Mouse (Mus musculus) embryonic facial prominence, embryonic 10.5 days (tissue): ENCODE measurements at regions not wholly inside any gene's neighbourhood (a gene's known extent, or its start where the extent isn't known, plus 50 kb on each side); places are given as distances from the start of the nearest gene placed in this dataset.

Source experiments
- DNase-seq: peaks from one replicate; pipeline ENCODE4 v3.0.0-alpha.2; 2017; ENCODE audit warnings: low spot score
- H3K27ac ChIP-seq: fragments of 300-500 bp; sonication (generic); replicated peaks from 2 replicates; pipeline ENCODE4 v1.5.1; 2016; ENCODE audit warnings: mild to moderate bottlenecking
- H3K27me3 ChIP-seq: fragments of 300-500 bp; sonication (generic); replicated peaks from 2 replicates; pipeline ENCODE4 v1.6.1; 2016; ENCODE audit warnings: low read depth, mild to moderate bottlenecking; ENCODE audit not compliant: poor library complexity, severe bottlenecking
- H3K36me3 ChIP-seq: fragments of 300-500 bp; sonication (generic); replicated peaks from 2 replicates; pipeline ENCODE4 v1.6.1; 2016; ENCODE audit warnings: mild to moderate bottlenecking, moderate library complexity
- H3K4me1 ChIP-seq: fragments of 300-500 bp; sonication (generic); 2 replicates; pipeline ENCODE4 v1.6.1; 2016
- H3K4me3 ChIP-seq: fragments of 300-500 bp; sonication (generic); 2 replicates; pipeline ENCODE4 v1.5.1; 2016; ENCODE audit warnings: mild to moderate bottlenecking, moderate library complexity
- H3K9me3 ChIP-seq: fragments of 300-500 bp; sonication (generic); 2 replicates; pipeline ENCODE4 v1.6.1; 2016; ENCODE audit warnings: mild to moderate bottlenecking
- WGBS: fragments of 180-500 bp; shearing (Covaris S2); methylation state at CpG from one replicate; pipeline ENCODE4 v1.1.7; 2016; 5-methylcytosine and 5-hydroxymethylcytosine counted together

- H3K9me3 ChIP-seq, result no peaks in the 10 kb centered on the region
- WGBS, result 63% methylated on average over 3 of the region's 3 CpGs
- H3K4me3 ChIP-seq, result no peak overlapping the region
- peaks cover 5% of the 10 kb centered on the region for H3K4me1 ChIP-seq
- H3K36me3 ChIP-seq, result no peaks in the 10 kb centered on the region
- DNase-seq, result no peak
- H3K27me3 ChIP-seq, result no peaks in the 10 kb centered on the region
- H3K27ac ChIP-seq, result no peak overlapping the region
Measured at GRCm38 (mm10) chr12:25365600-25366267, 268.8 kb upstream of the Id2 start.

GRCm38 (mm10) chr12:25364966-25365568 is 268.1 kb upstream of the Id2 start:
- no peak for DNase-seq

GRCm38 (mm10) chr12:25363839-25364238 is 266.9 kb upstream of the Id2 start:
- WGBS, result 93% methylated on average over 9 of the region's 9 CpGs
- DNase-seq, result no peak
- Histone ChIP-seq H3K9me3 (no peaks in the 10 kb centered on the region), H3K36me3 (no peaks in the 10 kb centered on the region), H3K27ac (no peak overlapping the region), H3K4me3 (no peak overlapping the region), H3K4me1 (peaks cover 5% of the 10 kb centered on the region), H3K27me3 (no peaks in the 10 kb centered on the region)

More at GRCm38 (mm10) chr12:25364966-25365568, 268.1 kb upstream of the Id2 start:
- H3K4me1 ChIP-seq, result peaks cover 5% of the 10 kb centered on the region
- no peak overlapping the region for H3K4me3 ChIP-seq
- no peaks in the 10 kb centered on the region for H3K27me3 ChIP-seq
- no peak overlapping the region; the same call in 1 of the 2 replicates for H3K27ac ChIP-seq
- no peaks in the 10 kb centered on the region for H3K9me3 ChIP-seq
- 76% methylated on average over 7 of the region's 7 CpGs for WGBS
- no peaks in the 10 kb centered on the region for H3K36me3 ChIP-seq

GRCm38 (mm10) chr12:25363341-25363740 is 266.4 kb upstream of the Id2 start:
- H3K27ac ChIP-seq, result no peak overlapping the region
- H3K4me3 ChIP-seq, result no peak overlapping the region
- H3K36me3 ChIP-seq, result no peaks in the 10 kb centered on the region
- H3K4me1 ChIP-seq, result peaks cover 5% of the 10 kb centered on the region
- H3K27me3 ChIP-seq, result no peaks in the 10 kb centered on the region
- DNase-seq, result no peak
- H3K9me3 ChIP-seq, result no peaks in the 10 kb centered on the region
- 87% methylated on average over 3 of the region's 3 CpGs for WGBS

GRCm38 (mm10) chr12:25362771-25363170 is 265.8 kb upstream of the Id2 start:
- WGBS, result 95% methylated on average over 4 of the region's 4 CpGs
- no peaks in the 10 kb centered on the region for H3K36me3 ChIP-seq
- no peak for DNase-seq

GRCm38 (mm10) chr12:25360726-25361125 is 263.8 kb upstream of the Id2 start:
- Histone ChIP-seq H3K27ac (no peak overlapping the region), H3K4me3 (no peak overlapping the region), H3K27me3 (no peaks in the 10 kb centered on the region), H3K36me3 (no peaks in the 10 kb centered on the region), H3K4me1 (peaks cover 2% of the 10 kb centered on the region), H3K9me3 (no peaks in the 10 kb centered on the region)
- DNase-seq, result no peak
- 84% methylated on average over 2 of the region's 2 CpGs for WGBS

More at GRCm38 (mm10) chr12:25362771-25363170, 265.8 kb upstream of the Id2 start:
- H3K27me3 ChIP-seq, result no peaks in the 10 kb centered on the region
- no peaks in the 10 kb centered on the region for H3K9me3 ChIP-seq
- peaks cover 5% of the 10 kb centered on the region for H3K4me1 ChIP-seq
- H3K4me3 ChIP-seq, result no peak overlapping the region
- H3K27ac ChIP-seq, result no peak overlapping the region

- Histone ChIP-seq H3K27ac (no peak overlapping the region), H3K9me3 (no peaks in the 10 kb centered on the region), H3K36me3 (no peaks in the 10 kb centered on the region), H3K4me3 (no peak overlapping the region), H3K4me1 (no peaks in the 10 kb centered on the region), H3K27me3 (no peaks in the 10 kb centered on the region)
- WGBS, result 96% methylated on average over 5 of the region's 5 CpGs
- DNase-seq, result no peak
Measured at GRCm38 (mm10) chr12:25359931-25360330, 263.0 kb upstream of the Id2 start.

GRCm38 (mm10) chr12:25358846-25359525 is 262.0 kb upstream of the Id2 start:
- no peak for DNase-seq
- H3K36me3 ChIP-seq, result no peaks in the 10 kb centered on the region
- no peak overlapping the region for H3K27ac ChIP-seq
- H3K4me1 ChIP-seq, result no peaks in the 10 kb centered on the region
- H3K27me3 ChIP-seq, result no peaks in the 10 kb centered on the region
- H3K4me3 ChIP-seq, result no peak overlapping the region
- no peaks in the 10 kb centered on the region for H3K9me3 ChIP-seq
- 91% methylated on average over 8 of the region's 8 CpGs for WGBS

- DNase-seq, result no peak
- Histone ChIP-seq H3K4me3 (no peak overlapping the region), H3K36me3 (no peaks in the 10 kb centered on the region), H3K9me3 (no peaks in the 10 kb centered on the region), H3K27ac (no peak overlapping the region), H3K27me3 (no peaks in the 10 kb centered on the region), H3K4me1 (no peaks in the 10 kb centered on the region)
- WGBS, result 84% methylated on average over 2 of the region's 2 CpGs
Measured at GRCm38 (mm10) chr12:25356774-25357173, 259.8 kb upstream of the Id2 start.

GRCm38 (mm10) chr12:25355217-25355616 is 258.3 kb upstream of the Id2 start:
- H3K36me3 ChIP-seq, result no peaks in the 10 kb centered on the region
- H3K27ac ChIP-seq, result no peak overlapping the region
- H3K4me3 ChIP-seq, result no peak overlapping the region
- H3K27me3 ChIP-seq, result no peaks in the 10 kb centered on the region
- DNase-seq, result no peak
- 86% methylated on average over 1 of the region's 1 CpGs for WGBS
- no peaks in the 10 kb centered on the region for H3K4me1 ChIP-seq
- no peaks in the 10 kb centered on the region for H3K9me3 ChIP-seq

GRCm38 (mm10) chr12:25353402-25353896 is 256.5 kb upstream of the Id2 start:
- DNase-seq, result no peak
- H3K4me3 ChIP-seq, result no peak overlapping the region
- no peaks in the 10 kb centered on the region for H3K4me1 ChIP-seq
- H3K27ac ChIP-seq, result no peak overlapping the region
- H3K9me3 ChIP-seq, result no peaks in the 10 kb centered on the region
- H3K36me3 ChIP-seq, result no peaks in the 10 kb centered on the region
- H3K27me3 ChIP-seq, result no peaks in the 10 kb centered on the region
- 92% methylated on average over 10 of the region's 10 CpGs for WGBS

- no peaks in the 10 kb centered on the region for H3K36me3 ChIP-seq
- no peaks in the 10 kb centered on the region for H3K9me3 ChIP-seq
- no peak for DNase-seq
- H3K27me3 ChIP-seq, result no peaks in the 10 kb centered on the region
- H3K4me1 ChIP-seq, result no peaks in the 10 kb centered on the region
- no peak overlapping the region for H3K4me3 ChIP-seq
- no peak overlapping the region for H3K27ac ChIP-seq
Measured at GRCm38 (mm10) chr12:25352160-25352559, 255.2 kb upstream of the Id2 start.

- no peak overlapping the region for H3K4me3 ChIP-seq
- no peaks in the 10 kb centered on the region for H3K4me1 ChIP-seq
- no peak overlapping the region for H3K27ac ChIP-seq
- 85% methylated on average over 17 of the region's 17 CpGs for WGBS
- H3K36me3 ChIP-seq, result no peaks in the 10 kb centered on the region
- DNase-seq, result no peak
- H3K9me3 ChIP-seq, result no peaks in the 10 kb centered on the region
- no peaks in the 10 kb centered on the region for H3K27me3 ChIP-seq
Measured at GRCm38 (mm10) chr12:25344354-25344753, 247.4 kb upstream of the Id2 start.
